Mouse (Mus musculus) embryo, embryonic 9.5 days (tissue): Measurements from ENCODE around the gene Tbck.

Source experiments
- DNase-seq: peaks from one replicate; pipeline ENCODE4 v3.0.0-alpha.2; 2017; ENCODE audit errors: extremely low spot score

Gene Tbck

DNA sequence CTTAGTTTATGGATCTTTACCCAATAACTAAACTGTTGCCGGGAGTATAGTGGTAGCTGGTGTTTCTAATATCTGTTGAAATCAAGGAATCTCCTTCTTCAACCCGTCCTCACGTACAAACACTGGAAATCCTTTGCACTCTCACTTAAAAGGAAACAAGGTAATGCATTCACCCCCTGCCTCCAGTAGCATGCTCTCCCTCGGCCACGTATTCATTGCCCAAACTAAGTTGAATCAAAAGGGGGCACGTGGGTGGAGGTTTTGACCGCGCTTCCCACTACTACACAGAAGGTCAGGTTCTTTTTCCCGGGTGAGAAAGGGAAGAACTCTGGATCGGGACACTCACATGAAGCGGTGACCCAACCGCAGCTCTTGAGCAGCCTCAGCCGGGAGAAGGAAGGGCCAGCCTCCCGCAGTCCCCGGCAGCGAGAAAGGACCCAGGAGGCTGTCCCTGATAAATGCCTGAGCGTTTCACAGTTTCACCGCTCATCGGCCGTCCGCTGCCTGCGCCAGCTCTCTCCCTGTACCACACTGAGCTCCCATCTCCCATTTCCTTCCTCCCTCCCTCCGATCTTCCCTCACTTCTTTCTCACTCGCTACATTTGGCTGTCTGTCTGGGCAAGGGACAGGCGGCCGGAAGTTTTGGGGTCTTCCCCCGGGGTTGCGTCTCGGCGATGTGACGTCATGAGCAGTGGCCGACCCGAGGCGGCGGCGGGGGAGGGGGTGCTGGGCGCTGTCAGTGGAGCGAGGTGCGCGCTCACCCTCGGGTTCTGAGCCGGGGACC lies at the start of gene Tbck:
TSS of gene Tbck (plus strand) at position 698 of the 784 bp plus-strand sequence.
- DNase-seq = peak; percentile 96

DNA sequence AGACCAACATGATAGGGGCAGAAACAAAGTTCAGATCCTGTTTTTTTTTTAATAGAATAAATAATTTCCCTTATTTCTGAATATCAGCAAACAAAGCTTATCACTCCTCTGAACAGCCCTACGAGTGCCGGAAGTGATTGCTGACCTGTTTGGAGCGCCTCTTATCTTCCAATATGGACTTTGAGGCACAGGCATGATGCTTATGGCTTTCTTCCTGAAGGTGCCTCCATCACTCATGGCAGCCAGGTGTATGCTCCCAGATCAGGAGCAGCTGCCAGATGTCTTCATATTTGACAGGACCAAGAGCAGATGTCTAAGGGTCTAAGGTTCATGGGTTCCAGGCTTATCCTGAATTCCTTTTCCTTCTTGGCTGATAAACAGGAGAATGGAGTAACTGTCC lies 46.9 kb upstream of the Tbck start:
- DNase-seq = no peak

DNA sequence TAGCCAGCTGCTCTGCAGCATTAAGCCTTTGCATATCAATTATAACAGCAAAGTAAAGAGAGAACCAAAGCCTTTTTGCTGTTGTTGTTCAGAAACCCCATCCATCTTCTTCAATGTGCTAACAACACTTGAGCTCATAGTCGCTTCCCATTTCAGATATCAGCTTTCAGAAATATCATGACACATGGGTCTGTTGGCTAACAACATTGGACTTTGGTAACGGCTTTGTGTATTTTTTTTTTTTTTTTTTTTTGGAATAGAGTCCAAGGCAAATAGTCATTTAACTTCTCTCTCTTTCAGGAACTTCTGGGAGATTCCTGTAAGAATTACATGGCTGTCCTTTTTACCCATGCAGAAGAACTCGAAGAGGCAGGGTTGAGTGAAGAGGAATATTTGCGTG lies 39.9 kb upstream of the Tbck start:
- DNase-seq = no peak

DNA sequence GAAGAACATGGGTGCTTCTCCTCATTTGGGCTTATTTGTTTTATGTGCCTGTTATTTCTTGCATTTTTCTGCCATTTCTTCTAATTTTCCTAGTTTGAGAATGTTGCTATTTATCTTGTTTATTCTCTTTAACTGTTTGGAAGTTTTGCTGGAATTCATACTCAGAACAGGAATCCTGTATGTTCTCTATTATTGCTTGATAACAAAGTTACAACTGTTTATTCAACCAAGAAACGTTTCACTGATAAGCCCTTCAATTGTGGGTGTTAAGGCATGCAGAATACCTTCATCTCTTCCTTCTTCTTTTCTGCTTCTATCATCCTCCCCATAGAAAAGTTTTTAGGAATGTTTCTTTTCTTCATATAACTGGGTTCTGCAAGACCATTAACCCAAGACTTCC lies 37.1 kb upstream of the Tbck start:
- no peak for DNase-seq

GRCm38 (mm10) chr3:132649368-132649767 lies 34.6 kb upstream of the Tbck start:
- DNase-seq = no peak

DNA sequence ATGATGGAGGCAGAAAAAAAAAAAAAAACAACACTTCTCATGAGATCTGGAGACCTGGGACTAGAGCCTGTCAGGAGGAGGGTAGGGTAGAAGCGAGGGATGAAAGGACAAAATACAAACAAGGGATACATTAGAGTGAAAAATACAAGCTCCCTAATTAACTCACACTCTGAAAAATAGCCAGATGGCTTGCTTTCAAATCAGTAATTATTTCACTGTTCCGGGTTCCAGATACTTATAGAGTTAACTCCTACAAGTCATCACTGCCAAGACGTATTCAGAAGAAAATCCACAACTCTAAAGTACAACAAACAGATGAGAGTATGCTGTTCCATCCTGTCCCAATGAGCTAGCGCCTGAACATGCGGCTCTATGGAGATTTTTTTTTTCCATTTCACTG lies 33.8 kb upstream of the Tbck start:
- DNase-seq = no peak

DNA sequence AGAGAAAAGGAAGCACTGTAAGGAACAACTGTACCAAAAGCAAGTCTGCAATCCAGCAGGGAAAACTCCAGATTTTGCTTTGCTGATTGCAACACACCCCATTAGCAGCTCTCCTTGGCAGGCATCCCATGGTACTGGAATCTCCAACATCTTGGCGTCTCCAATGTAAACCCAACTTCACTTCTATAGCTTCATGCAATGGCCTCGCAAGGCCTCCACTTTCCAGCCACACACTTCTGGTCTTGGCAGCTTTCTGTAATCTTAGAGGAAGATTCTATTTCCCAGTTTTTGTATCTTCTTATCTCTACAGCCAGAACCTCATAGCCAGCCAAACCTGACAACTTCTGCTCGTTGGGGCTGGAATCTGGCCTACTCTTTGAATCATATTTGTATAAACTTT lies 32.2 kb upstream of the Tbck start:
- no peak for DNase-seq

- no peak for DNase-seq
Measured at GRCm38 (mm10) chr3:132653959-132654358, 30.0 kb upstream of the Tbck start.

GRCm38 (mm10) chr3:132655955-132656354 lies 28.0 kb upstream of the Tbck start:
- DNase-seq = no peak

- DNase-seq = no peak
Measured at GRCm38 (mm10) chr3:132677494-132677893, 6.5 kb upstream of the Tbck start.

- no peak for DNase-seq
Measured at GRCm38 (mm10) chr3:132684231-132684928, 436 bp downstream of the Tbck start, which contains the start of gene Aimp1. Gene Aimp1, minus strand, starts transcription at chr3:132684370.

GRCm38 (mm10) chr3:132701368-132701767 lies 17.4 kb downstream of the Tbck start:
- no peak for DNase-seq

- DNase-seq = no peak
Measured at GRCm38 (mm10) chr3:132704216-132704615, 20.3 kb downstream of the Tbck start.

DNA sequence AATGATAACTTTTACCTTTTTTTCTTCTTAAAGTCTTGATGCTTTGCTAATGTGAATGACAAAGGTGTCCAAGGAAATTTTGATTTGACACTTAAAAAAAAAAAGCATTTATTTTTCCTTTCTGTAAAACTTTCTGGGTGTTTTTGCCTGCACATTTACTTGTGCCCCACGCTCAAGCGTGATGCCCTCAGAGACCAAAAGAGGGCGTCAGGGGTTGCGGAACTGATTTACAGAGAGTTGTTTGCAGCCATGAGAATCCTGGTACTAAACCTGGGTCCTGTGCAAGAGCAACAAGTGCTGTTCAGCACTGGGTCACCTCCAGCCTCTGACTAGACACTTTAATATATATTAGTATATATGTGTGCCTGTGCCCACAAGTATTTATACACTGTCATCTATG lies 23.0 kb downstream of the Tbck start:
- no peak for DNase-seq

DNA sequence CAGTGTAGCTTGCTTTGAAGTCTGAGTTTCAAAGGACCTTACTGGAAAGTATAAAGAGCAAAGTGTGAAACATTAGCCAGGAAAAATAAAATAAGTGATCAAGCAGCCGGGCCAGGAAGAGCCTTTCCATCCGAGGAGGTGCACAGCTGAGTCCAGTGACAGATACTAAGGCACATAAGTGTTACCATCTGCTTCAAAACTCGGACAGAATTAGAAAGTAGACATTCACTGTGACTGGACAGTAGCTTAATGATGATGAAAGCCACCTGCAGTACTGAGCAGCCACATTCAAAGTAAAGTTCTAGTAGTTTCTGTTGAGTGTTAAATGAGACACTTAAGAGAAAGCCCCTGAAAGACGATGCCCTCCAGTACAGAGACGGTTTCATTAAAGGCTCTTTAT lies 30.0 kb downstream of the Tbck start:
- DNase-seq = peak; percentile 8

DNA sequence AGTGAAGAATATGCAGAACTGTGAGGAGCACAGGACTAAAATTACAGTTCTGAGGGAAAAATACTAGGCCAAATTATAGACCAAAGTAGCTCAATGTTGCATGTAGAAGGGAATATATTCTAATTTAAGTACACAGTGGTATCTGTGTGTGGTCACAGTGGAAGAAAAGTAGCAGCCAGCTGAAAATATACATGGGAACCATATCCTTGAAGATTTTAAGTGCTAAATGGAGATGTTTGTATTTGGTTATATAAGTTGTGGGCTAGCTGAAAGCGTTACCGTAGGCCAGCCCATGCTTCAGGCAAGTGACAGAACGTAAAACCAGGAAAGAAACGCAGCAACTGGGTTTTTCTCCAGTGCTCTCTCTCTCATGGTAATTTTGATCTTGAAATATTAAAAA lies 33.4 kb downstream of the Tbck start:
- DNase-seq = no peak

DNA sequence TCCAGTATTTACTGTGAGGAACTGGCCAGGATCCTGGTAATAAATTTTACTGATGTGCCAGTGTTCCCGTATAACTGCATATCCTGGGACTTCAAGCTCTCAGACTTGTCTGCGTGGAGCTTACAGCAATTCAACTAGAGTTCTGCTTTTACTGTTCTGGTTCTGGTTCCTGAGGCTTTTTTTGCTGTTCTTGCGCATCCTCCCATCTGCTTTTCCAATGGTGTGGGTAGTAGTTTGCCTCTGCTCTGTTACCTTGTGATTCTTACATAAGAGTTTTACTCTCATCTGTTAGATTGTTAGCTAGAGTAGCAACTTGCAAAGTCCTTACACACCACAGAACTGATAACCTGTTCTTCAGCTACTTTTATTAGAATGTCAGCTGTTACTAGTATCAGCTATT lies 40.4 kb downstream of the Tbck start:
- DNase-seq = no peak

- DNase-seq = no peak
Measured at GRCm38 (mm10) chr3:132744287-132745146, 60.6 kb downstream of the Tbck start.

DNA sequence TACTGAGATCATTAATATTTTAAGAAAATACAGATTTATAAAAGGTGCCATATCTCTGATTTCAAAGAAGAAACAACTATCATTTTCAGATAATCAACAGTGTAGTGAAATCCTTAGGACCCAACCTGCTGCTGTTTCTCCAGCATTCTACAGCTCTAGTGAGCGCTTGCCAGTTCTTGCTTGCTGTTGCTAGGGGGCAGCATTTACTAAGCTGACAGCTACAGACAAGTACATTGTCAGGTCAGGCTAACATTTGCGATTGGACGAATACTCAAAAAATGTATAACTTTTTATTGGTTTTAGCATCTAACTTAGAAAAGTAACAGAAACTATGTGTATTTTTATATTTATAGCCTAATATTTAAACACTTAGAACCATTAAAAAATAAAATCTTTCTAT lies 63.1 kb downstream of the Tbck start:
- DNase-seq = peak; percentile 38

DNA sequence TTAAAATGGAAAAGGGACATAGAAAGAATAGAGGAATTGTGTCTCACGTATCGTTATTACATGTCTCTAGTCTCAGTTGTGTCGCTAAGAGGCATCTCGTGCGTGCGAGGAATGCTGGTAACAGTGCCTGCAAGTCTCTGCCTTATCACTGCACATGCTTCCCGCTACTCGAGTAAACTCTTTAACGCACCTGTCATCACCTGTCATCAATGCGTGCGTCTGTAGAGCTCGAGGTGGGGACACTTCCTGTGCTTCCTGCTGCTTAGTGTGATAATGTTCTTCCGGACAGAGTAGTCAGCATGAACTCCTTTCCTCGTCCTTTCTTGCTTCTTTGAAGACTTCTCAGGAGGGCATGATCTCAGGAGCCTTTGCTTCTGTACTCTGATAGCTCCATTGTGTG lies 63.8 kb downstream of the Tbck start:
- DNase-seq = no peak

- DNase-seq = no peak
Measured at GRCm38 (mm10) chr3:132748750-132749149, 64.8 kb downstream of the Tbck start.

- DNase-seq = no peak
Measured at GRCm38 (mm10) chr3:132752772-132753171, 68.8 kb downstream of the Tbck start.
